Mouse (Mus musculus) gastrocnemius, postnatal 36 days (tissue): ENCODE results near the gene Luc7l. TPM values are rescaled to one million over a fixed set of nuclear protein-coding genes. Genes with fewer than 3 reads are reported as not detected.

Experiments used
- DNase-seq, 2 experiments: peaks; one replicate each; pipeline ENCODE4 v3.0.0; 2022
- intact Hi-C: fragments of 180-260 bp; cut with DNase I; formaldehyde crosslinking; loops from one replicate; pipeline ENCODE4 v1.15.1; 2025
- long read RNA-seq, 2 experiments: library from polyadenylated mRNA; stranded (forward); transcript quantifications; one replicate each; pipeline ENCODE4 v2.0.0; 2021
- total RNA-seq, 2 experiments: library from RNA; stranded (reverse); gene quantifications; 2 replicates each; pipeline ENCODE4 v1.2.3; 2021

Luc7l gene
- 10 to 100 TPM in 1 of 2 experiments, 1 to 10 TPM in 1; 9.9 to 10.8 TPM for total RNA-seq
- long read RNA-seq, experiment 1, partial matches to known transcripts, result 0 of 5 reads
- long read RNA-seq, experiment 1, other reads (novel, unspliced or antisense), result 2 of 5 reads
- long read RNA-seq, experiment 2, partial matches to known transcripts, result 5 of 16 reads
- long read RNA-seq, experiment 2, other reads (novel, unspliced or antisense), result 4 of 16 reads

GRCm38 (mm10) chr17:26252539-26253251, at the start of gene Luc7l:
TSS of gene Luc7l (plus strand) at chr17:26252896.
- DNase-seq, result peak; percentile 90 to 92
- intact Hi-C loops, result loop anchor here (5.0 kb wide), 1 partner anchor 115 kb away; the partner anchor contains the start of gene Axin1

GRCm38 (mm10) chr17:26203321-26203811, 49.3 kb upstream of the Luc7l start:
- DNase-seq, result peak in 1 of 2 experiments; percentile 27
- intact Hi-C loops, result no loop called here

DNA sequence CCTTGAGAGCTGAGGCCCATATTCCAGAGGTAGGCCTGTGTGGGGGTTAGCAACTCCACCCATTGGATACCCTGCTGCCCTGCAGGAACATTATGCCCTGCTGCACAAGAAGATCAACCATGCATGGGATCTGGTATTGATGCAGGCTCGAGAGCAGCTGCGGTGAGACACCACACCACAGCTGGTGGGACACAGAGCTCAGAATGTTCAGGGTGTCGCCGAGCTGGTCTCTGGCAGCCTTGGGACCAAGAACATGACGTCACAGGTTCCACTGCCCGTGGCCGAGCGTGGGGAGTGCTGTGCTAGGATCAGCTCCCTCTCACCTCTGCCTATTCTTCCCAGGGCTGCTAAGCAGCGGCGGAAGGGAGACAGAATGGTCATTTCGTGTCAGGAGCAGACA, 47.9 kb upstream of the Luc7l start:
- intact Hi-C loops, result no loop called here

GRCm38 (mm10) chr17:26206392-26206791, 46.3 kb upstream of the Luc7l start:
- intact Hi-C loops, result no loop called here
- no peak for DNase-seq

More for the DNA sequence above, 47.9 kb upstream of the Luc7l start:
- no peak for DNase-seq

DNA sequence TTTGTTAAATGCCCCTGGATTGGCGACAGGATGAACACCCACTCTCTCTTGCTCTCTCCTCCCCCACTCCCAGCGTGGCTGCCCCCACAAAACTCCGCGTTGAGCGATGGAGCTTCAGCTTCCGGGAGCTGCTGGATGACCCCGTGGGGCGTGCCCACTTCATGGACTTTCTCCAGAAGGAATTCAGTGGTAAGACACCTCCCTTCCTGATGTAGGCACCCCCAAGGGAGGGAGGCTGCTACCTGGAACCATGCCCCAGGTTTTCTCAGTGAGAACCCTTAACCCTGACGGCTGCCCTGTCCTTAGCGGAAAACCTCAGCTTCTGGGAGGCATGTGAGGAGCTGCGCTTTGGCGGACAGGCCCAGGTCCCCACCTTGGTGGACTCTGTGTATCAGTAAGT, 45.0 kb upstream of the Luc7l start, which contains the start of gene Arhgdig:
Gene Arhgdig, minus strand, starts transcription at position 101 of the 400 bp plus-strand sequence.
- no peak for DNase-seq
- intact Hi-C loops, result no loop called here

DNA sequence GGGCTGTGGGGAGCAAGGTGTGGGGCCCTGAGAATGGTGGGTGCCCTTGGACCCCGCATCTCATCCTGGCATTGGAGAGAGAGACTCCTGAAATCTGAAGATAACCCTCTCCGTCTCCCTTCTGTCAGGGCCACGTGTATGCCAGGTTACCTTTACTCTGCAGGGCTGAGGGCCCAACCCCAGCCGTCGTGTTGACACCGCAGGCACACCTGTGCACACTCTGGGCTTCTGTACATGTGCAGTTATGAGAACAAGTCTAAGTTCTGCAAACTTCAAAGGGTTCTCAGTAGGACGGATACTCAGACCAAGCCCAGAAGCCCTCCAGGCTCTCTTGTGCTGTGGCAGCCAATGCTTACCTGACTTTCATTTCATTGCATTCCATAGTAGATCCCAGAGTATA, 40.5 kb upstream of the Luc7l start:
- DNase-seq, result no peak
- intact Hi-C loops, result no loop called here

DNA sequence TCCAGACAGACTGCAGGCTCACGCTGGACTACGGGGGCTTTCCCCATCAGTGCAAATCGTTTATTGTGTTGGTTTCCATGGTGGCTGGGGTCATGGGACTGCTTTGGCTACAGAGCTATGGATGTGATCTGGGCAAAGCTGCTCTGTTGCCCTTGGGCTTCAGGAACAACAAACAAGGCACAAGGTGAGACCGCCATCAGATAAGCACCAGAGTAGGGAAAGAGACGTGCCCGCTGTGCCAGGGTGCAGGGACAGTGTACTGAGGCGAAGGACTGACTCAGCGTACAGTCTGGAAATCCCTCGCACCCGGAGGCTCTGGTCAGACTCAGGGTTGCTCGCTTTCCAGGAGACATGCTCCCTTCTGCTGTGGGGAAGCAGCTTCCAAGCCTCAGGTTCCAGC, 40.0 kb upstream of the Luc7l start:
- intact Hi-C loops, result no loop called here
- DNase-seq, result no peak

- no peak for DNase-seq
- intact Hi-C loops, result no loop called here
These were observed 31.2 kb upstream of the Luc7l start for GRCm38 (mm10) chr17:26221508-26221907.

DNA sequence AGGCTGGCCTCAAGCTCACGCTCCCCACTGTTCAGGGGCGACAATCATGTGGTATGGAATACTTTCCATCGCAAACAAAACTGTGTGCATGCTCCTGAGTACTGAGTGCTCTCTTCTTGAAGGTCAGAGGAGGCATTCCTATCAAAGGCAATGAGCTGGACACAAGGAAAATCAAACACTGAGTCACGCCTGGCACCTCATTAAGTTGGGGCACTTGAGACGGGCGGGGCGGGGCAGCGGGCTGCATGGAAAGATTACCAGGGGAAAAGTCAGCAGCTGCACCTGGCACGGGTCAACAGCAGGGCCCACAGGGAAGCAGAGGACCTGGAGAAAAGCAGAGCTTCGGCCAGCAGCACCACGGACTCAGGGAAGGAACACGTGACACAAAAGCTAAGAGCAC, 27.5 kb upstream of the Luc7l start:
- no peak for DNase-seq
- intact Hi-C loops, result no loop called here

DNA sequence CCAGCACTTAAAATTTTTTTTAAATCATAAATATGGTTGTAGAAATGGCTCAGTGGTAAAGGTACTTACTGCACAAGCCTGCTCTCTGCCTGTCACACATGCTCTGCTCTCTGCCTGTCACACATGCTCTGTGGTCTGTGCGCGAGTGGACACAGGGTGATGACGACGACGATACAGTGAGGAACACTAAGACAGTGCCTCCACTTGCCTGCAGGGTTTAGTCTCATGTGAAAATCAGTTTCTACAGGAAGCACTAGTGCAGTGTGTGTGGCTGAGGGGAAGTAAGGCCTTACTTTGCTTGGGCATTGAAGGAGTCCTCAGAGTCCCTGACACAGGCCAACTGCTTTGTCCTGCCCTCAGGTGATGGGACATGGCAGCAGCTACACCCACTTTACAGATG, 22.9 kb upstream of the Luc7l start:
- intact Hi-C loops, result loop anchor here (5.0 kb wide), 1 partner anchor 32 kb away; the partner anchor contains the start of gene Pdia2
- DNase-seq, result no peak

- intact Hi-C loops, result loop anchor here (5.0 kb wide), 1 partner anchor 34 kb away; the partner anchor contains the start of gene Pdia2
- DNase-seq, result no peak
These were observed 21.5 kb upstream of the Luc7l start for GRCm38 (mm10) chr17:26231156-26231555.

GRCm38 (mm10) chr17:26232863-26233262, 19.8 kb upstream of the Luc7l start:
- DNase-seq, result no peak
- intact Hi-C loops, result loop anchor here (5.0 kb wide), 1 partner anchor 36 kb away; the partner anchor contains the start of gene Pdia2

GRCm38 (mm10) chr17:26234386-26234785, 18.3 kb upstream of the Luc7l start:
- DNase-seq, result no peak
- intact Hi-C loops, result loop anchor here (5.0 kb wide), 1 partner anchor 37 kb away; the partner anchor contains the start of gene Pdia2

DNA sequence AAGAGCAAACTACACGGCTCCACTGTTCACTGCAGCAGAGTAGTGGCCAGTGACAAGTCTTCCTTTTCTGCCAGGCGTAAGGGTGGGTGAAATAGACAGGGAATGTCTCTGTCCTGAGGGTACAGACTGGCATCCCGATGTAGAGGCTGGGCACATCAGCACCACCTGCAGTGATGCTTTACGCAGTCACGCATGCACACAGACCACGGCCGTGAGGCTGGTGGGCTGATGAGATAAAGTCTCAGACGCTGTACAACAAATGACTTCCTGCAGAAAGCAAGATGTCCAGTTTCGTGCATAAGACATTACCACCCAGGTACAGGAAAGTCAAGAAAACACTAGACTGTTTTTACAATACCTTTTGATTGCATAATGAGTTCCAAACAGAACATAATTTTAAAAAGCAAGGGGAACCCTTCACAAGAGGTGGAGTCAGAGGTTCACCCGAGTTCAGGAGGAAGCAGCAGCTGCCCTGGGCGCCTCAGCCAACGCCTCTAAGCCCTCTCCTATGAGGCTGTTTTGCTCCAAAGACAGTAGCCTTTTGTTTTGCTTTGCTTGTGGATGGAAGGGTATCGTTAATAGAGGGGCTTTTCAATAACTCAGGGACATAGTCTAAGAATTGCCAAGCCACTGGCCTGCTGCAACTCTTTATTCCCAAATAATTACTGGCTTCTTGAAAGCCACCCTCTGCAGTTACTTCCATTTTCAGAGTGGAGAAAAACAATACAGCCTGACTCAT, 17.4 kb upstream of the Luc7l start:
- intact Hi-C loops, result no loop called here
- DNase-seq, result no peak

DNA sequence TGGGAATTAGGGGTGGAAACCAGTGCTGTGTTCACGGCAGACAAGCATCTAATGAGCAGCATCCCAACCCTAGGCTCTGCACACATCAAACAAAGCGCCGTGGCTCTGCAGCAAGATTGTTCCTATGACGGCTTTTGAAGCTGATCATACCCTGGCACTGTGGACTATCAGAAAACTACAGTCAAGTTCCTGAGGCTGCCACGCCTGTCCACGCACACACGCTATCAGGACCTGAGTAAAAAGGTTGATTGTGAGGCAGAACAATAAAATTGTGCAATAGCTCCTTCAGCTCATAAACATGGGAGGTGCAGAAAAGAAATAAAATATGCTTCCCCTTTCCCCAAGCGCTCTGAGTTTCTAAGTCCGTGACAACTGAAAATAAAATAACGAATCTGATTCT, 15.0 kb upstream of the Luc7l start:
- no peak for DNase-seq
- intact Hi-C loops, result no loop called here

- intact Hi-C loops, result no loop called here
- DNase-seq, result no peak
These were observed 13.1 kb upstream of the Luc7l start for GRCm38 (mm10) chr17:26239551-26239950.

DNA sequence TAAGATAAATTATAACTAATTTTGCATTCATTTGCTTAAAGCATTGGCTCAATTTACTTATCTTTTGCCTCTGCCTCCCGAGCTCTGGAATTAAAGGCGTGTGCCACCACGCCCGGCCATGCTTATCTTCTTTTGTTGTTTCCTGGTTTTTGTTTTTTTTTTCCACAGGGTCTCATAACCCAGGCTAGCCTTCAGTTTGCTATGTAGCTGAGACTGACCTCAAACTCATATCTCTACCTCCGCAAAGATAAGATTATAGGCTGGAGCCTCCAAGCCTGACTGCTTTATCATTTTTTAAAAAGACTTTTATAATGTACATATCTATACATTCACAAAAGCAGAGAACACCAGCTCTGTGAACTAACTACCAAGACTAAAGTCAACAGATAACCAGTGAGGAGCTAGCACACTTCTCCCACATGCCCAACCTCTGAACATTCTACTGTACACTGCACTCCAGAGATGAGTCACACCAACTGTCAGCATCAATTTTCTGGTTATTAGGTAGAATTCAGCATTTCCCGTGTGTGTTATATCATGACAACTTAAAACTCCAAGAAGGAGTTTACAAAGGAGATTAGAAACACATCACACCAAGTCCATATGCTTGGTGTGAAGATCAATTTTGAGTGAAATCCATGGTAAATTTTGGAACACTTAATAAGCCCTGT, 12.4 kb upstream of the Luc7l start:
- DNase-seq, result no peak
- intact Hi-C loops, result loop anchor here (5.0 kb wide), 1 partner anchor 118 kb away; the partner anchor contains the start of gene Mrpl28

GRCm38 (mm10) chr17:26240990-26241389, 11.7 kb upstream of the Luc7l start:
- intact Hi-C loops, result loop anchor here (5.0 kb wide), 1 partner anchor 119 kb away; the partner anchor contains the start of gene Mrpl28
- DNase-seq, result no peak

GRCm38 (mm10) chr17:26243471-26244100, 9.1 kb upstream of the Luc7l start:
- peak in 1 of 2 experiments; percentile 66 for DNase-seq
- intact Hi-C loops, result loop anchor here (5.0 kb wide), 1 partner anchor 121 kb away; the partner anchor contains the start of gene Mrpl28
